Mouse (Mus musculus): ENCODE data around the gene Mef2b.

DNA sequence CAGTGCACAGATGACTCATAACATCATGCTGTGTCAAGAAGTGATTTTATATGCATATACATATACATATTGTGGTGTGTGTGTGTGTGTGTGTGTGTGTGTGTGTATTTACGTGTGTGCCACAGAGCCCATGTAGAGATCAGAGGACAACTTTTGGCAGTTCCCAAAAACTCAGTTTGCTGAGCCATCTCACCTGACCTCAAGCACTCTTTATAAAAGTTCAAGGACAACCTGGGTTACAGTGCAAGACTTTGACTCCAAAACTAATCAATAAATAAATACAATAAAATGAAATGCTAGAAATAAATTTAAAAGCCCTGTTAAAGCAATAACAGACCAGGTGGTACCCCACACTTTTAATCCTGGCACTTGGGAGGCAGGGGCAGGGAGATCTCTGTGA is 71.8 kb downstream of the Mef2b start:
- TF ChIP-seq CTCF (IDR thresholded peaks at IDR 0.05; ENCODE audit: low read depth): no peak
- no peak for TF ChIP-seq EP300 (IDR thresholded peaks at IDR 0.05; ENCODE audit: low read depth)
